Mouse (Mus musculus): ENCODE measurements around the gene Gm42791.

DNA sequence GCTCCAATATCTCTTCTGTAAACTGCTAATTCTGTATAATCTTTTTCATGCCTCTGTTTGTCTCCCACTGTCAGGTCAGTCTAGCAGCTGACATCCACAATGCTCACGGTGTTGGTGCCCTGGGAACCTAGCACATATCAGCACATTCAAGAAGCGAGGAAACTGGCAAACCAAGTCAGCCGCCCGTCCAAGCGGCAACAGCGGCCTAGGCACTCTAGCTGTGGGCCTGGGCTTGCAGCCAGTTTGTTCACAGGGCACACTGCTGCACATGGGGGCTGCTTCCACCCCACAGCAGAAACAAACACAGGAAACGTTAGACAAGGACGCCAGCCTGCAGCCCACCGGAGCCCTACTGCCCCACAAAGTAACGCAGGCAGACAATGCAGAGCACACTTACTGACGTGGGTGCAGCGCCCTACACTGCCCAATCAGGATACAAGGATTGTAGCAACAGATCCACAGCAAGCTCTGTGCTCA lies 97.0 kb downstream of the Gm42791 start:
- TF ChIP-seq CTCF (IDR thresholded peaks at IDR 0.05; ENCODE audit: low read depth) (no peak), EP300 (IDR thresholded peaks at IDR 0.05; ENCODE audit: low read depth) (no peak)
